In the genomic region with DNA sequence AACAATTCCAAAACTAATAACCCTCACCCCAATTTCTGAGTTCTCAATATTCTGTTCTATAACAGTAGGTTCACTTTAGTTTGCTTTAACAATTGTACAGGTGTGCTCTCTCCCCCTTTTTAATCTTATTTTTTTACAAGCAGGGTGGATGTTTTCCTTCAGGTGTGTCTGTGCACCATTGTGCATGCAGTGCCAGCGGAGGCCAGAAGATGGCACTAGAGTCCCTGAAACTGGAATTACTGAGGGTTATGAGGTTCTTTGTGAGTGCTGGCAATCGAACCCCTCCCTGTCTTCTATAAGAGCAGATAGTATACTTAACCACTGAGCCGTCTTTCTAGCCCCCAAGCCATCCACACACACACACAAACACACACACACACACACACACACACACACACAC, we compare ENCODE assay signal across 9 mouse cellular contexts.
A peak's percentile ranks its signal among the peaks of the same experiment; 100 is the strongest.
DNase-seq lines count a peak whose midpoint lies in the region; TF ChIP-seq lines count a peak whose summit lies in the region.
"Had no signal": no experiment of that assay in that cellular context is flagged by ENCODE, and none has a peak within 500 bp of the region (broad histone marks: within the 10 kb centered on the region; RNA-seq: fewer than 3 reads in every experiment).

No protein-coding gene starts in this region.

- peak; percentile 50 for TF ChIP-seq CTCF in lung, adult 2 months (IDR thresholded peaks at IDR 0.05; ENCODE audit: insufficient read depth, low read length)
- peak; percentile 55; the same call in 1 of the 2 replicates for TF ChIP-seq CTCF in small intestine, adult 2 months (IDR thresholded peaks at IDR 0.05; ENCODE audit: extremely low read depth, insufficient read length, insufficient replicate concordance, low read depth, low read length)

- H3K4me1 ChIP-seq in lung, adult 2 months (ENCODE audit: control insufficient read depth, insufficient read depth, low read length), result peaks cover 10% of the 10 kb centered on the region
- H3K4me1 ChIP-seq in small intestine, adult 2 months (ENCODE audit: control insufficient read depth, insufficient read depth, insufficient read length, low read length), result peaks cover 10% of the 10 kb centered on the region; the same call in 1 of the 2 replicates

- no peak overlapping the region for H3K27ac ChIP-seq in small intestine, adult 2 months (ENCODE audit: insufficient read depth, low read depth, low read length)
- H3K27ac ChIP-seq: macrophage had no signal

- 76% methylated on average over 3 of the region's 3 CpGs for WGBS in lung, adult 2 months
- WGBS in small intestine, adult 2 months, result 93% methylated on average over 3 of the region's 3 CpGs

- H3K27me3 ChIP-seq in small intestine, adult 2 months (ENCODE audit: control insufficient read depth, insufficient read depth, low read length), result no peaks in the 10 kb centered on the region

- peaks cover 11% of the 10 kb centered on the region for H3K36me3 ChIP-seq in small intestine, adult 2 months (ENCODE audit: control insufficient read depth, insufficient read depth, low read length)

- TF ChIP-seq POLR2A in lung, adult 2 months (IDR thresholded peaks at IDR 0.05; ENCODE audit: borderline replicate concordance, extremely low read depth, low read depth, low read length), result no peak
- no peak for TF ChIP-seq POLR2A in small intestine, adult 2 months (IDR thresholded peaks at IDR 0.05; ENCODE audit: low read depth, low read length)

- DNase-seq in cerebellum, postnatal 10 days, result peak; percentile 46 to 57
- no peak for DNase-seq in cerebellum, adult 9-10 months
- no peak for DNase-seq in lung, adult 2 months
- DNase-seq in lung, postnatal 14 days, result no peak
- DNase-seq in T-cell, adult 2 months (ENCODE audit: low spot score), result peak; percentile 34
- DNase-seq in embryo, embryonic 11 days, result no peak
- DNase-seq in adipocyte (ENCODE audit: low spot score), result no peak

- no peak overlapping the region for H3K4me3 ChIP-seq in lung, adult 2 months (replicated peaks; ENCODE audit: extremely low read depth, low read depth, low read length)
- H3K4me3 ChIP-seq in small intestine, adult 2 months (ENCODE audit: low read depth, low read length), result no peak overlapping the region

Comparison
In these comparisons a context has a peak if more than half of its experiments do, and no peak if none do; other contexts are left out.
1. DNase-seq: peak in cerebellum, postnatal 10 days (2 of 2) and T-cell, adult 2 months (single experiment); none in cerebellum, adult 9-10 months (single experiment), lung, adult 2 months (single experiment), lung, postnatal 14 days (single experiment), embryo, embryonic 11 days (single experiment) and adipocyte (single experiment).